14 mouse cellular contexts compared by ENCODE assay signal in genomic region chr16:14265203-14265920, GRCm38 (mm10). TPM values are rescaled to one million over a fixed set of nuclear protein-coding genes. Genes with fewer than 3 reads are reported as not detected.
A peak's percentile ranks its signal among the peaks of the same experiment; 100 is the strongest.
DNase-seq lines count a peak whose midpoint lies in the region; ATAC-seq and TF ChIP-seq lines count a peak whose summit lies in the region.
"Had no signal": no experiment of that assay in that cellular context is flagged by ENCODE, and none has a peak within 500 bp of the region (broad histone marks: within the 10 kb centered on the region; RNA-seq: fewer than 3 reads in every experiment).

No protein-coding gene starts in this region.

- H3K9ac ChIP-seq in heart, embryonic 11.5 days (ENCODE audit: low read depth, low read length), result no peak overlapping the region
- H3K9ac ChIP-seq in heart, adult 2 months (ENCODE audit: low read depth, low read length), result no peak overlapping the region
- H3K9ac ChIP-seq in midbrain, embryonic 16.5 days (ENCODE audit: low read depth, low read length), result no peak overlapping the region
- no peak overlapping the region for H3K9ac ChIP-seq in midbrain, embryonic 11.5 days (ENCODE audit: low read length)
- H3K9ac ChIP-seq: neural tube, embryonic 13.5 days; stomach, embryonic 15.5 days had no signal

- WGBS in heart, embryonic 11.5 days (ENCODE audit: insufficient replicate concordance), result 4% methylated on average over 4 of the region's 4 CpGs
- 12% methylated on average over 4 of the region's 4 CpGs for WGBS in heart, adult 2 months
- WGBS in midbrain, embryonic 16.5 days, result 43% methylated on average over 4 of the region's 4 CpGs
- WGBS in midbrain, embryonic 11.5 days, result 54% methylated on average over 4 of the region's 4 CpGs

- peaks cover 87% of the 10 kb centered on the region for H3K27me3 ChIP-seq in heart, embryonic 11.5 days (ENCODE audit: control insufficient read depth, insufficient read depth, low read length)
- no peaks in the 10 kb centered on the region for H3K27me3 ChIP-seq in heart, adult 2 months (ENCODE audit: control insufficient read depth, insufficient read depth, low read length)
- H3K27me3 ChIP-seq in midbrain, embryonic 16.5 days (ENCODE audit: control insufficient read depth, insufficient read depth, low read depth, low read length), result no peaks in the 10 kb centered on the region
- H3K27me3 ChIP-seq in midbrain, embryonic 11.5 days (ENCODE audit: control insufficient read depth, insufficient read depth, low read length), result no peaks in the 10 kb centered on the region
- H3K27me3 ChIP-seq: neural tube, embryonic 13.5 days; stomach, embryonic 15.5 days had no signal

- no peaks in the 10 kb centered on the region for H3K79me2 ChIP-seq in heart, adult 2 months (replicated peaks; ENCODE audit: control insufficient read depth, insufficient read depth, low read length)

- H3K9me3 ChIP-seq in heart, embryonic 11.5 days (replicated peaks; ENCODE audit: control insufficient read depth, low read length), result no peaks in the 10 kb centered on the region
- no peaks in the 10 kb centered on the region for H3K9me3 ChIP-seq in midbrain, embryonic 16.5 days (replicated peaks; ENCODE audit: control insufficient read depth, low read length, poor library complexity, severe bottlenecking)
- no peaks in the 10 kb centered on the region for H3K9me3 ChIP-seq in midbrain, embryonic 11.5 days (ENCODE audit: control insufficient read depth, low read length)
- H3K9me3 ChIP-seq: neural tube, embryonic 13.5 days; stomach, embryonic 15.5 days had no signal

- no peak overlapping the region for H3K27ac ChIP-seq in heart, embryonic 11.5 days (ENCODE audit: low read depth, low read length)
- no peak overlapping the region for H3K27ac ChIP-seq in heart, adult 2 months
- no peak overlapping the region for H3K27ac ChIP-seq in midbrain, embryonic 16.5 days (ENCODE audit: low read length)
- H3K27ac ChIP-seq in midbrain, embryonic 11.5 days (ENCODE audit: low read depth, low read length), result no peak overlapping the region
- H3K27ac ChIP-seq: neural tube, embryonic 13.5 days; stomach, embryonic 15.5 days had no signal

- no peak for TF ChIP-seq CTCF in heart, adult 2 months (IDR thresholded peaks at IDR 0.05)

- TF ChIP-seq EP300 in heart, adult 2 months (IDR thresholded peaks at IDR 0.05; ENCODE audit: insufficient read depth, low read depth, low read length), result no peak

- no peak for DNase-seq in heart, adult 2 months
- no peak for DNase-seq in midbrain, embryonic 11.5 days (ENCODE audit: low spot score, missing footprints)
- no peak for DNase-seq in spleen, postnatal 14 days (ENCODE audit: low spot score in 2 of 2)
- DNase-seq in left cerebral cortex, adult 18-20 months (ENCODE audit: low spot score in 2 of 2), result no peak
- DNase-seq: cerebellum, postnatal 36 days; gastrocnemius, postnatal 14 days; kidney, adult 11 months; liver had no signal

- H3K4me1 ChIP-seq in heart, embryonic 11.5 days (ENCODE audit: control insufficient read depth, insufficient read depth, low read length), result no peaks in the 10 kb centered on the region
- peaks cover 8% of the 10 kb centered on the region for H3K4me1 ChIP-seq in heart, adult 2 months (ENCODE audit: control insufficient read depth, insufficient read depth, low read length)
- H3K4me1 ChIP-seq in midbrain, embryonic 16.5 days (ENCODE audit: control insufficient read depth, insufficient read depth, low read length), result no peaks in the 10 kb centered on the region
- H3K4me1 ChIP-seq in midbrain, embryonic 11.5 days (ENCODE audit: control insufficient read depth, insufficient read depth, low read length), result no peaks in the 10 kb centered on the region
- H3K4me1 ChIP-seq: neural tube, embryonic 13.5 days; stomach, embryonic 15.5 days had no signal

- no peak overlapping the region for H3K4me2 ChIP-seq in heart, embryonic 11.5 days
- H3K4me2 ChIP-seq in midbrain, embryonic 16.5 days (ENCODE audit: low read length), result no peak overlapping the region
- no peak overlapping the region for H3K4me2 ChIP-seq in midbrain, embryonic 11.5 days
- H3K4me2 ChIP-seq: neural tube, embryonic 13.5 days; stomach, embryonic 15.5 days had no signal

- ATAC-seq in heart, embryonic 11.5 days (replicated peaks; ENCODE audit: insufficient number of reproducible peaks, low FRiP score, low TSS enrichment), result peak; percentile 62; the same call in 1 of the 2 replicates
- 0 out of 2 replicates have a peak, but pooled peaks have one; percentile 42 for ATAC-seq in midbrain, embryonic 16.5 days
- no peak for ATAC-seq in midbrain, embryonic 11.5 days (ENCODE audit: low FRiP score)
- peak; percentile 60 for ATAC-seq in common myeloid progenitor, adult 5-6 weeks (replicated peaks; ENCODE audit: low read depth, poor library complexity, severe bottlenecking)

- H3K4me3 ChIP-seq in heart, embryonic 11.5 days (ENCODE audit: low read depth, low read length), result no peak overlapping the region
- H3K4me3 ChIP-seq in heart, adult 2 months, result no peak overlapping the region
- no peak overlapping the region for H3K4me3 ChIP-seq in midbrain, embryonic 16.5 days (ENCODE audit: low read depth, low read length)
- no peak overlapping the region for H3K4me3 ChIP-seq in midbrain, embryonic 11.5 days (ENCODE audit: low read depth, low read length)
- H3K4me3 ChIP-seq: megakaryocyte, embryonic 14.5 days; neural tube, embryonic 13.5 days; stomach, embryonic 15.5 days had no signal

- TF ChIP-seq POLR2A in heart, adult 2 months (IDR thresholded peaks at IDR 0.05; ENCODE audit: insufficient read depth, low read depth, low read length), result no peak

- no peaks in the 10 kb centered on the region for H3K36me3 ChIP-seq in heart, embryonic 11.5 days (ENCODE audit: control insufficient read depth, insufficient read depth, low read length)
- no peaks in the 10 kb centered on the region for H3K36me3 ChIP-seq in heart, adult 2 months (ENCODE audit: control insufficient read depth, insufficient read depth, low read length)
- no peaks in the 10 kb centered on the region for H3K36me3 ChIP-seq in midbrain, embryonic 16.5 days (ENCODE audit: control insufficient read depth, insufficient read depth, low read length)
- H3K36me3 ChIP-seq in midbrain, embryonic 11.5 days (ENCODE audit: control insufficient read depth, insufficient read depth, low read length), result no peaks in the 10 kb centered on the region
- H3K36me3 ChIP-seq: neural tube, embryonic 13.5 days; stomach, embryonic 15.5 days had no signal

- intact Hi-C loops in heart, adult 2 months (cut with DNase I), result no loop called here

RNA-seq across cellular contexts. Expression of gene Myh11, which starts 25.8 kb away (rescaled TPM):
- 1.5 and 1.8 TPM in 2 replicates for polyA plus RNA-seq in heart, embryonic 11.5 days (2014; fragmentation: Nextera tagmentation; extraction: Ambion mirVana)
- total RNA-seq in heart, adult 2 months (2021), result 10 to 100 TPM; 31.7 to 34.4 TPM
- 16.9 and 18.3 TPM in 2 replicates for polyA plus RNA-seq in heart, adult 2 months (2012; rRNA removed)
- 0.59 and 0.67 TPM in 2 replicates for polyA plus RNA-seq in midbrain, embryonic 16.5 days (2015; fragmentation: Nextera tagmentation; extraction: Ambion mirVana)
- 0.18 and 0.26 TPM in 2 replicates for polyA plus RNA-seq in midbrain, embryonic 11.5 days (2014; fragmentation: Nextera tagmentation; extraction: Ambion mirVana)
- total RNA-seq in common myeloid progenitor, adult 5-6 weeks (2017), result under 0.01 TPM in 1 of 2 replicates, not detected in the other
- total RNA-seq in left cerebral cortex, adult 18-20 months (2021), result 1 to 10 TPM; 3.0 to 3.8 TPM

RNA-seq across cellular contexts. Expression of gene Fopnl, which starts 51.8 kb away (rescaled TPM):
- polyA plus RNA-seq in heart, embryonic 11.5 days (2014; fragmentation: Nextera tagmentation; extraction: Ambion mirVana), result 107 and 112 TPM in 2 replicates
- 10 to 100 TPM; 56.8 to 63.9 TPM for total RNA-seq in heart, adult 2 months (2021)
- polyA plus RNA-seq in heart, adult 2 months (2012; rRNA removed), result 58.9 and 102 TPM in 2 replicates
- 205 TPM in 2 replicates for polyA plus RNA-seq in midbrain, embryonic 16.5 days (2015; fragmentation: Nextera tagmentation; extraction: Ambion mirVana)
- polyA plus RNA-seq in midbrain, embryonic 11.5 days (2014; fragmentation: Nextera tagmentation; extraction: Ambion mirVana), result 174 and 194 TPM in 2 replicates
- total RNA-seq in common myeloid progenitor, adult 5-6 weeks (2017), result 41.2 and 44.9 TPM in 2 replicates
- 10 to 100 TPM; 53.1 to 55.2 TPM for total RNA-seq in left cerebral cortex, adult 18-20 months (2021)
